In the genomic region with DNA sequence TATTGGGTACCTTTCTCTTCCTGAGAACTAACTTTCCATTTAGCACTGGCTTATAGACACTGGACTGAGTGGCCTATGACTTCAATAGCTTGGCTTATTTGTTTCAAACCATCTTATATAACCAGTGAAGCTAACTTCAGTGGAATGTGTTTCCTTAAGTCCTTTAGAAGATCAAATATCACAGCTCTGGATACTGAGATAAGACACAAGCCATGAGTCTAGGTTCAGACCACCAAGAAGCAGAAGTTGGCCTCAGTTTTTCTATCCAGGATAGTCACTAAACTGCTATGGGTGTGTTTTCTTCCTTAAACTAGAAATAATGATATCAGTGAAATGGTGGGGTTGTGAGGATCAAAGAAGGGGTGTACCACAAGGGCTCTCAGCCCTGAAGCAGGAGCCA, we compare ENCODE assay signal across 34 mouse cellular contexts.
"Had no signal": no experiment of that assay in that cellular context is flagged by ENCODE, and none has a peak within 500 bp of the region (broad histone marks: within the 10 kb centered on the region; RNA-seq: fewer than 3 reads in every experiment).

No protein-coding gene starts in this region.

- H3K36me3 ChIP-seq: heart, embryonic 10.5 days; heart, embryonic 12.5 days; heart, embryonic 13.5 days; heart, embryonic 15.5 days; hindbrain, embryonic 10.5 days; hindbrain, embryonic 12.5 days; hindbrain, embryonic 13.5 days; hindbrain, embryonic 15.5 days; intestine, embryonic 15.5 days; kidney, embryonic 15.5 days had no signal

- H3K4me1 ChIP-seq: heart, embryonic 10.5 days; heart, embryonic 12.5 days; heart, embryonic 13.5 days; heart, embryonic 15.5 days; hindbrain, embryonic 10.5 days; hindbrain, embryonic 12.5 days; hindbrain, embryonic 13.5 days; hindbrain, embryonic 15.5 days; intestine, embryonic 15.5 days; kidney, embryonic 15.5 days had no signal

- H3K27ac ChIP-seq: heart, embryonic 10.5 days; heart, embryonic 13.5 days; heart, embryonic 15.5 days; hindbrain, embryonic 10.5 days; hindbrain, embryonic 12.5 days; hindbrain, embryonic 13.5 days; hindbrain, embryonic 14.5 days; hindbrain, embryonic 15.5 days; hindbrain, postnatal 0 days; intestine, embryonic 15.5 days; kidney, embryonic 15.5 days; kidney, postnatal 0 days; layer of hippocampus, adult 2 months; left cerebral cortex, adult 2 months had no signal

- H3K4me3 ChIP-seq: heart, embryonic 10.5 days; heart, embryonic 12.5 days; heart, embryonic 13.5 days; heart, embryonic 15.5 days; hindbrain, embryonic 10.5 days; hindbrain, embryonic 12.5 days; hindbrain, embryonic 13.5 days; hindbrain, embryonic 15.5 days; intestine, embryonic 15.5 days; kidney, embryonic 15.5 days; layer of hippocampus, adult 2 months; left cerebral cortex, adult 2 months had no signal

- H3K9me3 ChIP-seq: heart, embryonic 10.5 days; heart, embryonic 12.5 days; heart, embryonic 13.5 days; heart, embryonic 15.5 days; hindbrain, embryonic 10.5 days; hindbrain, embryonic 12.5 days; hindbrain, embryonic 13.5 days; hindbrain, embryonic 15.5 days; intestine, embryonic 15.5 days; kidney, embryonic 15.5 days had no signal

- H3K4me2 ChIP-seq: heart, embryonic 11.5 days; heart, embryonic 12.5 days; heart, embryonic 13.5 days; heart, embryonic 15.5 days; hindbrain, embryonic 12.5 days; hindbrain, embryonic 13.5 days; hindbrain, embryonic 14.5 days; hindbrain, embryonic 15.5 days; intestine, embryonic 15.5 days; kidney, embryonic 15.5 days had no signal

- ATAC-seq: hindbrain, embryonic 16.5 days; hindbrain, postnatal 0 days; inflammation-experienced regulatory T-cells, adult 6 months; intestine, embryonic 15.5 days; intestine, embryonic 16.5 days; intestine, postnatal 0 days had no signal

- H3K9ac ChIP-seq: heart, embryonic 12.5 days; heart, embryonic 13.5 days; heart, embryonic 15.5 days; hindbrain, embryonic 12.5 days; hindbrain, embryonic 13.5 days; hindbrain, embryonic 14.5 days; hindbrain, embryonic 15.5 days; intestine, embryonic 15.5 days; kidney, embryonic 15.5 days had no signal

- H3K27me3 ChIP-seq: heart, embryonic 12.5 days; heart, embryonic 13.5 days; heart, embryonic 15.5 days; hindbrain, embryonic 12.5 days; hindbrain, embryonic 13.5 days; hindbrain, embryonic 15.5 days; intestine, embryonic 15.5 days; kidney, embryonic 15.5 days had no signal

- DNase-seq: heart, postnatal 10 days; heart, postnatal 36 days; heart, postnatal 4 days; kidney, adult 11 months; kidney, adult 2 months; kidney, adult 8-10 months; kidney, adult 9 months; kidney, postnatal 10 days; kidney, postnatal 14 days; kidney, postnatal 25 days; kidney, postnatal 36 days; kidney, postnatal 4 days; layer of hippocampus, adult 9-11 months; layer of hippocampus, postnatal 36 days had no signal
